Mouse (Mus musculus) thymus, adult 2 months (tissue): ENCODE data around the gene Syce1l.

Source experiments
- CTCF ChIP-seq: fragments of 200-500 bp; IDR thresholded peaks from 2 replicates; pipeline ENCODE4 v1.5.1; 2012; ENCODE audit warnings: mild to moderate bottlenecking, control low read depth, low read length, moderate library complexity, borderline replicate concordance; ENCODE audit not compliant: control insufficient read depth, poor library complexity, insufficient read depth; ENCODE audit errors: extremely low read depth
- POLR2A ChIP-seq: fragments of 200-500 bp; IDR thresholded peaks from 2 replicates; pipeline ENCODE4 v1.6.1; 2012; ENCODE audit warnings: mild to moderate bottlenecking, low read length, control low read depth, moderate library complexity; ENCODE audit not compliant: control insufficient read depth, poor library complexity, insufficient read depth; ENCODE audit errors: extremely low read depth

DNA sequence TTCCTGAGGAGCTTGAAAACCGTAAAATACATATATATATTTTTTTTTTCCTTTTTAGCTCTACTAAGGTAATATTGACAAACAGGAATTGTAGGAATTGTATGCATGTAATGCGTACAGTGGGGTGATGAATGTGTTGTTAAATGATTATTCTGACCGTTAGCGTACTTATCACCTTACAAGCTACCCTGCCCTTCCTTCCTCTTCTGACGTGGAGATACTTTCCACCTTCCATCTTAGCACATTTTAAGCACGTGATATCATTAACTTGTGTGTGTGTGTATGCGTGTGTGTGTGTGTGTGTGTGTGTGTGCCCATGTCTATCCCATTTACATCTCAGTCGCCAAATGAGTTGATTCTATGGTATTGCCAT lies 45.5 kb downstream of the Syce1l start:
- TF ChIP-seq POLR2A (no peak), CTCF (no peak)
